Mouse (Mus musculus) CH12.LX (cell line): ENCODE results near the gene Ankrd39. TPM values are rescaled to one million over a fixed set of nuclear protein-coding genes. Genes with fewer than 3 reads are reported as not detected.

Source experiments
- DNase-seq: peaks from one replicate; pipeline ENCODE4 v3.0.0-alpha.2; 2013; ENCODE audit errors: extremely low read depth
- H3K27ac ChIP-seq: 2 replicates; pipeline ENCODE4 v1.5.1; 2012; ENCODE audit warnings: low read depth, mild to moderate bottlenecking, control low read depth, moderate library complexity; ENCODE audit not compliant: insufficient read depth
- H3K27me3 ChIP-seq: replicated peaks from 2 replicates; pipeline ENCODE3; 2012; ENCODE audit warnings: inconsistent platforms
- H3K36me3 ChIP-seq, 2 experiments: replicated peaks in 1 of 2; 2 replicates each; pipeline versions ENCODE3 to v1.6.1; 2012; ENCODE audit warnings: inconsistent platforms in 1 of 2, low read length in 1 of 2, mild to moderate bottlenecking in 1 of 2, mixed read lengths in 1 of 2, moderate library complexity in 1 of 2; ENCODE audit not compliant: control insufficient read depth in 1 of 2, insufficient read depth in 1 of 2
- H3K4me1 ChIP-seq, 2 experiments: 2 replicates each; pipeline ENCODE4 v1.6.1; 2012; ENCODE audit warnings: inconsistent platforms in 1 of 2, moderate library complexity in 1 of 2; ENCODE audit not compliant: insufficient read depth in 2 of 2, control insufficient read depth in 1 of 2
- H3K4me2 ChIP-seq: 2 replicates; pipeline ENCODE4 v1.6.1; 2012; ENCODE audit warnings: low read depth, mild to moderate bottlenecking, control low read depth; ENCODE audit not compliant: poor library complexity, insufficient read depth, severe bottlenecking
- H3K4me3 ChIP-seq, 3 experiments: fragments of 150-350 bp in 1 of 3; sonication (generic) in 1 of 3; replicated peaks in 1 of 3; 2 replicates each; pipeline versions ENCODE3 to v1.5.1; 2011 to 2012; ENCODE audit warnings: low read depth in 2 of 3, low read length in 2 of 3, mild to moderate bottlenecking in 2 of 3, moderate library complexity in 2 of 3, control low read depth in 1 of 3, improper control_type of control experiment in 1 of 3, inconsistent platforms in 1 of 3, mixed read lengths in 1 of 3; ENCODE audit not compliant: poor library complexity in 1 of 3
- H3K79me2 ChIP-seq: replicated peaks from 2 replicates; pipeline ENCODE4 v1.6.1; 2012; ENCODE audit warnings: mild to moderate bottlenecking, moderate library complexity; ENCODE audit not compliant: control insufficient read depth, poor library complexity, insufficient read depth, severe bottlenecking; ENCODE audit errors: extremely low read depth
- H3K9ac ChIP-seq: 2 replicates; pipeline ENCODE4 v1.6.1; 2012; ENCODE audit warnings: low read depth, mild to moderate bottlenecking, control low read depth, moderate library complexity; ENCODE audit not compliant: insufficient read depth
- H3K9me3 ChIP-seq: replicated peaks from 2 replicates; pipeline ENCODE3; 2012; ENCODE audit warnings: low read length, inconsistent platforms, mixed read lengths
- CTCF ChIP-seq, 2 experiments: IDR thresholded peaks in 1 of 2; conservative IDR thresholded peaks in 1 of 2; 2 replicates each; pipeline ENCODE4 v1.5.1; 2011 to 2012; ENCODE audit warnings: low read depth in 2 of 2, low read length in 2 of 2, improper control_type of control experiment in 1 of 2, inconsistent platforms in 1 of 2, mild to moderate bottlenecking in 1 of 2, moderate library complexity in 1 of 2
- ELF1 ChIP-seq: IDR thresholded peaks from 2 replicates; pipeline ENCODE4 v1.6.1; 2014; ENCODE audit warnings: low read depth, mild to moderate bottlenecking, inconsistent platforms, low read length, improper control_type of control experiment
- HCFC1 ChIP-seq: IDR thresholded peaks from 2 replicates; pipeline ENCODE4 v1.6.1; 2012; ENCODE audit warnings: low read depth, mild to moderate bottlenecking, inconsistent platforms, low read length, improper control_type of control experiment
- KAT2A ChIP-seq: IDR thresholded peaks from 2 replicates; pipeline ENCODE4 v1.6.1; 2012; ENCODE audit warnings: low read length, improper control_type of control experiment, inconsistent platforms; ENCODE audit not compliant: insufficient replicate concordance
- MAX ChIP-seq: IDR thresholded peaks from 2 replicates; pipeline ENCODE4 v1.6.1; 2011; ENCODE audit warnings: low read length, improper control_type of control experiment
- MXI1 ChIP-seq: IDR thresholded peaks from 2 replicates; pipeline ENCODE4 v1.6.1; 2011; ENCODE audit warnings: mild to moderate bottlenecking, low read depth, low read length, improper control_type of control experiment
- POLR2A ChIP-seq: IDR thresholded peaks from 2 replicates; pipeline ENCODE4 v1.6.1; 2011; ENCODE audit warnings: low read depth, mild to moderate bottlenecking, improper control_type of control experiment, low read length
- RAD21 ChIP-seq: IDR thresholded peaks from 2 replicates; pipeline ENCODE4 v1.6.1; 2011; ENCODE audit warnings: low read depth, mild to moderate bottlenecking, low read length, improper control_type of control experiment, moderate library complexity
- SMC3 ChIP-seq: IDR thresholded peaks from 2 replicates; pipeline ENCODE4 v1.6.1; 2011; ENCODE audit warnings: low read depth, low read length, improper control_type of control experiment
- USF1 ChIP-seq: IDR thresholded peaks from 2 replicates; pipeline ENCODE4 v1.6.1; 2014; ENCODE audit warnings: low read depth, mild to moderate bottlenecking, inconsistent platforms, low read length, improper control_type of control experiment
- USF2 ChIP-seq: conservative IDR thresholded peaks from 2 replicates; pipeline ENCODE4 v1.6.1; 2011; ENCODE audit warnings: low read depth, low read length, improper control_type of control experiment
- ZKSCAN1 ChIP-seq: IDR thresholded peaks from 2 replicates; pipeline ENCODE4 v1.6.1; 2012; ENCODE audit warnings: low read depth, inconsistent platforms, low read length, improper control_type of control experiment, borderline replicate concordance
- dilution Hi-C: fragments of 300-500 bp; cut with MboI; formaldehyde crosslinking; loops from 2 replicates; pipeline ENCODE4 v1.14.3; 2020; ENCODE audit warnings: low sequenced_read_pairs; ENCODE audit not compliant: extremely low pct_unique_long_range_greater_than_20kb, extremely low pct_ligation_motif_present
- in situ Hi-C: fragments of 300-500 bp; cut with MboI; formaldehyde crosslinking; loops from 3 replicates; pipeline ENCODE4 v1.14.3; 2019; ENCODE audit warnings: low sequenced_read_pairs, low pct_ligation_motif_present, low pct_unique_long_range_greater_than_20kb, mixed read lengths
- polyA plus RNA-seq: library from polyadenylated mRNA; unstranded; fragments of >175 nt; gene quantifications from 2 replicates; pipeline ENCODE4 v1.2.1, GENCODE M21; 2012; ENCODE audit warnings: low read depth; ENCODE audit not compliant: insufficient read length
- total RNA-seq, 2 experiments: library from RNA; depleted of rRNA; stranded (reverse); fragments of 300-350 nt in 1 of 2; fragments of >200 nt in 1 of 2; gene quantifications; 2 replicates each; pipeline ENCODE4 v1.2.3; 2012 to 2014

Gene Ankrd39
- total and polyA plus RNA-seq, 3 experiments: 4.3 to 14.8 (median 11.6) TPM

GRCm38 (mm10) chr1:36551904-36552303 lies 4.7 kb upstream of the Ankrd39 start:
- H3K9me3 ChIP-seq: no peaks in the 10 kb centered on the region
- DNase-seq: no peak
- in situ Hi-C loops: no loop called here
- H3K4me1 ChIP-seq: peaks cover 10 to 21% of the 10 kb centered on the region in 2 experiments
- dilution Hi-C loops: no loop called here
- H3K9ac ChIP-seq: no peak overlapping the region
- H3K4me2 ChIP-seq: no peak overlapping the region
- H3K4me3 ChIP-seq: no peak overlapping the region
- no peaks in the 10 kb centered on the region for H3K79me2 ChIP-seq
- H3K27ac ChIP-seq: no peak overlapping the region
- H3K27me3 ChIP-seq: peaks cover 2% of the 10 kb centered on the region
- TF ChIP-seq RAD21: peak; percentile 1
- TF ChIP-seq CTCF (conservative IDR thresholded peaks at IDR 0.05 in 1 of 2, IDR thresholded peaks at IDR 0.05 in 1 of 2; ENCODE audit: low read depth in 2 of 2, low read length in 2 of 2): peak in 1 of 2 experiments; percentile 26; a peak in 2 of 4 replicates
- TF ChIP-seq SMC3: 0 out of 2 replicates have a peak, but pooled peaks have one; percentile 16
- TF ChIP-seq KAT2A: no peak
- peaks cover 26 to 43% of the 10 kb centered on the region in 2 experiments for H3K36me3 ChIP-seq

GRCm38 (mm10) chr1:36550075-36550863 lies 3.0 kb upstream of the Ankrd39 start:
- Histone ChIP-seq H3K4me1 (peaks cover 5 to 13% of the 10 kb centered on the region in 2 experiments), H3K9ac (no peak overlapping the region), H3K36me3 (peaks cover 26 to 43% of the 10 kb centered on the region in 2 experiments), H3K27ac (no peak overlapping the region), H3K4me2 (no peak overlapping the region), H3K9me3 (no peaks in the 10 kb centered on the region), H3K27me3 (no peaks in the 10 kb centered on the region), H3K4me3 (no peak overlapping the region), H3K79me2 (no peaks in the 10 kb centered on the region)
- no peak for DNase-seq
- in situ Hi-C loops (no loop called here), dilution Hi-C loops (no loop called here)
- TF ChIP-seq USF2 (no peak), SMC3 (no peak)

- TF ChIP-seq ELF1 (no peak), HCFC1 (no peak), ZKSCAN1 (no peak), MAX (no peak), MXI1 (no peak), POLR2A (no peak), USF1 (no peak)
- no peak for DNase-seq
- dilution Hi-C loops (no loop called here), in situ Hi-C loops (no loop called here)
- no peak overlapping the region for H3K4me3 ChIP-seq
- no peaks in the 10 kb centered on the region for H3K79me2 ChIP-seq
- H3K27ac ChIP-seq: no peak overlapping the region
- no peak overlapping the region for H3K9ac ChIP-seq
- no peaks in the 10 kb centered on the region for H3K9me3 ChIP-seq
- H3K27me3 ChIP-seq: no peaks in the 10 kb centered on the region
- H3K4me2 ChIP-seq: no peak overlapping the region
- peaks cover 26 to 45% of the 10 kb centered on the region in 2 experiments for H3K36me3 ChIP-seq
- peaks cover 2 to 10% of the 10 kb centered on the region in 2 experiments; a peak in 3 of 4 replicates for H3K4me1 ChIP-seq
These were observed 2.2 kb upstream of the Ankrd39 start for GRCm38 (mm10) chr1:36549491-36549890.
